Mouse (Mus musculus) cerebellum, postnatal 4 days (tissue): ENCODE results near the gene Trabd.

ENCODE experiments used
- DNase-seq, 2 experiments: peaks; one replicate each; pipeline ENCODE4 v3.0.0; 2022; ENCODE audit warnings: low spot score in 2 of 2, mixed read lengths in 1 of 2

Gene Trabd

GRCm38 (mm10) chr15:89126622-89127021 lies 51.7 kb downstream of the Trabd start:
- DNase-seq: no peak

- DNase-seq: no peak
Measured at GRCm38 (mm10) chr15:89127364-89127940, 52.5 kb downstream of the Trabd start.

GRCm38 (mm10) chr15:89128382-89129350 lies 53.7 kb downstream of the Trabd start, which contains the start of gene Hdac10:
TSS of gene Hdac10 (minus strand) at chr15:89128700.
- DNase-seq: peak; percentile 76 to 88

GRCm38 (mm10) chr15:89130245-89130644 lies 55.3 kb downstream of the Trabd start:
- DNase-seq: no peak

- DNase-seq: no peak
Measured at GRCm38 (mm10) chr15:89131316-89131715, 56.4 kb downstream of the Trabd start.
